Mouse (Mus musculus) lung, adult 2 months (tissue): ENCODE measurements around the gene Gm20388.

ENCODE experiments used
- CTCF ChIP-seq: fragments of 200-500 bp; IDR thresholded peaks from 2 replicates; pipeline ENCODE4 v1.5.1; 2011; ENCODE audit warnings: mild to moderate bottlenecking, low read length, control low read depth; ENCODE audit not compliant: insufficient read depth
- POLR2A ChIP-seq: fragments of 200-500 bp; IDR thresholded peaks from 2 replicates; pipeline ENCODE4 v1.6.1; 2011; ENCODE audit warnings: low read depth, mild to moderate bottlenecking, control low read depth, low read length, borderline replicate concordance; ENCODE audit errors: extremely low read depth

DNA sequence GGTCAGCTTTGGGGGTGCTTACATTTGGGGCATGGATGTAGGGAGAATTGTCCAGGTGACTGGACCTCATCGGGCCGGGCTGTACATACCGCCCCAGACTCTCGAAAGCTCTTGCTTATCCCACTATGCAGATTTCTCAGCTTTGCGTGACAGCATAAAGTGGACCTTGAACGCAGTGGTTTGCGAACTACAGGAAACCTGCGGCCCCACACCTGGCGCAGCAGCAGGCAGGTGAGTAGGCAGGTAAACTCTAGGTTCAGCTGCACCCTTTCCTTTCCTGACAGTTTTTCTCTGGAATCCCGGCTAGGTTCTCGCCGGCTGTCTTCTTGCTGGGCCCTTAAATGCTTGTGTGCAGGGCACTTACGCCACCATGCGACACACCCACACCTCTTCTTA lies 3985.7 kb downstream of the Gm20388 start:
- TF ChIP-seq CTCF (no peak), POLR2A (no peak)
